Mouse (Mus musculus): Measurements from ENCODE around the gene Fam50a. TPM values are rescaled to one million over a fixed set of nuclear protein-coding genes. Genes with fewer than 3 reads are reported as not detected.
"Not testable (repeated sequence)": the region's sequence is repeated elsewhere in the genome, so short reads cannot be mapped to it uniquely, and the experiment has no call there.

Gene Fam50a
- polyA plus RNA-seq, 1 experiment from 2014 or later: 64.9 TPM

- no peaks in the 10 kb centered on the region for H3K4me1 ChIP-seq (replicated peaks; ENCODE audit: control insufficient read depth, insufficient read depth, low read length)
- H3K4me3 ChIP-seq (ENCODE audit: low read length): peak within 1 kb of the TSS; percentile 56
- no peaks in the 10 kb centered on the region for H3K36me3 ChIP-seq (ENCODE audit: control insufficient read depth, insufficient read depth, low read length)
- no peaks in the 10 kb centered on the region for H3K9me3 ChIP-seq (ENCODE audit: control insufficient read depth, low read length)
- WGBS: 9% methylated on average over 15 of the region's 30 CpGs
- peak within 1 kb of the TSS; percentile 80 for H3K4me2 ChIP-seq (ENCODE audit: low read depth, low read length)
- peak within 1 kb of the TSS; percentile 75 for H3K9ac ChIP-seq (ENCODE audit: low read length)
- ATAC-seq (ENCODE audit: low read depth): peak; percentile 97
- H3K27me3 ChIP-seq (ENCODE audit: control insufficient read depth, insufficient read depth, low read depth, low read length): no peaks in the 10 kb centered on the region
- peak within 1 kb of the TSS; percentile 77 for H3K27ac ChIP-seq (ENCODE audit: low read length)
Observed at GRCm38 (mm10) chrX:74328725-74329161, 15.9 kb downstream of the Fam50a start, which contains the start of gene Plxna3. Plxna3 (plus strand) TSS chrX:74329066.

GRCm38 (mm10) chrX:74329215-74329671, 16.4 kb downstream of the Fam50a start:
- Histone ChIP-seq H3K9ac (ENCODE audit: low read length) (peak overlapping the region; percentile 75), H3K9me3 (ENCODE audit: control insufficient read depth, low read length) (no peaks in the 10 kb centered on the region), H3K27me3 (ENCODE audit: control insufficient read depth, insufficient read depth, low read depth, low read length) (no peaks in the 10 kb centered on the region), H3K36me3 (ENCODE audit: control insufficient read depth, insufficient read depth, low read length) (no peaks in the 10 kb centered on the region), H3K4me3 (ENCODE audit: low read length) (peak overlapping the region; percentile 56), H3K27ac (ENCODE audit: low read length) (no peak overlapping the region), H3K4me2 (ENCODE audit: low read depth, low read length) (peak overlapping the region; percentile 80), H3K4me1 (replicated peaks; ENCODE audit: control insufficient read depth, insufficient read depth, low read length) (no peaks in the 10 kb centered on the region)
- WGBS: 24% methylated on average over 10 of the region's 10 CpGs
- peak; percentile 25 for ATAC-seq (ENCODE audit: low read depth)

DNA sequence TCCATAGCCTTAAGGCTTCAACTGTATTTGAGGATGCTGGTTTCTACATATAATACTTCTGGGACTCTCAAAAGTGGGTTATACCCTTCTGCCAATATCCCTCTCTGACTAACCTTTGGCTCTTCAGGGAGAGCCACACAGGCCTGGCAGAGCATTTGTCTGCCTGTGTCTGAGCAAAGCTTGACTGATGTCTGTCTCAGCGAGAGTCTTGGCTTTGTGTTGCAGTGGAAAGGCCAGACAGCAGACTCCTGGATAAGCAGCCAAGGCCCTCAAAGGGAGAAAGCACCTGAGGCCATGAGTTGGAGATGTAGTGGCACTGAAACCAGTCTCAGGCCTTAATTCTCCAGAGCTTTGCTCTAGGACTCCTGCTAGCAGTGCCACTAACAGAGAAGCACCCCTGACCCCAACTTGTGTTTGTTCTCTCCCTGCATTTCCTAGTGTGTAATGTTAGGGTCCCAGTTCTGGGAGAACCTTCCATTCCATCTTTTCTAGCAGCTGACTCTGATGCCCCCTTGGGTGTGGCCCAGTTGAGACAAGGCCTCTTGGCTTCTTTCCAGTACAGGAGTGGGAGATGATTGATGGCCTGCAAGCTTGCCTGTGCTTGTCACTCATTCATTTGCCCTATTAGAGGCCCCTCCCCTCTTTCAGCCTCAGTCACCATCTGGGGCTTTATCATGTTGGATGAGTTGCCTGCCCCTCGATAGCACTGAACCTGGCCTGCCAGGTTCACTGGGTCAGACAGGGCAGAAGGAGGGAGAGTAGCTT, 17.5 kb downstream of the Fam50a start:
- Histone ChIP-seq H3K4me2 (ENCODE audit: low read depth, low read length) (peak overlapping the region; percentile 80), H3K27me3 (ENCODE audit: control insufficient read depth, insufficient read depth, low read depth, low read length) (no peaks in the 10 kb centered on the region), H3K9me3 (ENCODE audit: control insufficient read depth, low read length) (no peaks in the 10 kb centered on the region), H3K27ac (ENCODE audit: low read length) (no peak overlapping the region), H3K4me3 (ENCODE audit: low read length) (no peak overlapping the region), H3K4me1 (replicated peaks; ENCODE audit: control insufficient read depth, insufficient read depth, low read length) (no peaks in the 10 kb centered on the region), H3K9ac (ENCODE audit: low read length) (peak overlapping the region; percentile 75), H3K36me3 (ENCODE audit: control insufficient read depth, insufficient read depth, low read length) (no peaks in the 10 kb centered on the region)
- no peak for ATAC-seq (ENCODE audit: low read depth)
- 28% methylated on average over 2 of the region's 2 CpGs for WGBS

- Histone ChIP-seq H3K27me3 (ENCODE audit: control insufficient read depth, insufficient read depth, low read depth, low read length) (no peaks in the 10 kb centered on the region), H3K27ac (ENCODE audit: low read length) (peak overlapping the region; percentile 36; the same call in 1 of the 2 replicates), H3K4me2 (ENCODE audit: low read depth, low read length) (peak overlapping the region; percentile 67), H3K4me1 (replicated peaks; ENCODE audit: control insufficient read depth, insufficient read depth, low read length) (no peaks in the 10 kb centered on the region), H3K36me3 (ENCODE audit: control insufficient read depth, insufficient read depth, low read length) (no peaks in the 10 kb centered on the region), H3K9me3 (ENCODE audit: control insufficient read depth, low read length) (no peaks in the 10 kb centered on the region), H3K4me3 (ENCODE audit: low read length) (peak overlapping the region; percentile 57), H3K9ac (ENCODE audit: low read length) (peak overlapping the region; percentile 71)
- 21% methylated on average over 13 of the region's 13 CpGs for WGBS
- peak; percentile 54 for ATAC-seq (ENCODE audit: low read depth)
Observed at GRCm38 (mm10) chrX:74352645-74353466, 40.0 kb downstream of the Fam50a start.

DNA sequence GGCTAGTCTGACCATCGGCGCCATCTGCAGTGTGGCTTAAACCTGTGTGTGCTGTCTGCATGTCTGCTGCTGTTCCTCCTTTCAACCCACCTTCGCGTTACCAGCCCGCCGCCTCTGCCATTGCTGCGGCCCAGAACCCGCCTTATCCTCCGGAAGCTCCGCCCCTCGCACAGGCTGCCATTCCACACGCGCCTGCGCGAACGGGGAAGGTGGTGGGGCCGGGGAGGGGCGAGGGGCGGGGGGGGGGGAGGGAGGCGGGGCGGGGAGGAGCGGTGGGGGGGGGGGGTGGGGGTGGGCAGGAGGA, 40.6 kb downstream of the Fam50a start, which contains the start of gene Lage3:
TSS of gene Lage3 (minus strand) at position 152 of the 304 bp plus-strand sequence.
- WGBS: 2% methylated on average over 8 of the region's 22 CpGs
- H3K27ac ChIP-seq (ENCODE audit: low read length): peak within 1 kb of the TSS; percentile 36; the same call in 1 of the 2 replicates
- no peaks in the 10 kb centered on the region for H3K9me3 ChIP-seq (ENCODE audit: control insufficient read depth, low read length)
- ATAC-seq (ENCODE audit: low read depth): peak; percentile 94
- peak within 1 kb of the TSS; percentile 57 for H3K4me3 ChIP-seq (ENCODE audit: low read length)
- no peaks in the 10 kb centered on the region for H3K36me3 ChIP-seq (ENCODE audit: control insufficient read depth, insufficient read depth, low read length)
- peak within 1 kb of the TSS; percentile 71 for H3K9ac ChIP-seq (ENCODE audit: low read length)
- no peaks in the 10 kb centered on the region for H3K27me3 ChIP-seq (ENCODE audit: control insufficient read depth, insufficient read depth, low read depth, low read length)
- peak within 1 kb of the TSS; percentile 67 for H3K4me2 ChIP-seq (ENCODE audit: low read depth, low read length)
- no peaks in the 10 kb centered on the region for H3K4me1 ChIP-seq (replicated peaks; ENCODE audit: control insufficient read depth, insufficient read depth, low read length)

GRCm38 (mm10) chrX:74357069-74357468, 44.2 kb downstream of the Fam50a start:
- ATAC-seq (ENCODE audit: low read depth); H3K27ac ChIP-seq (ENCODE audit: low read length); H3K27me3 ChIP-seq (ENCODE audit: control insufficient read depth, insufficient read depth, low read depth, low read length); H3K9ac ChIP-seq (ENCODE audit: low read length); H3K4me1 ChIP-seq (replicated peaks; ENCODE audit: control insufficient read depth, insufficient read depth, low read length); H3K9me3 ChIP-seq (ENCODE audit: control insufficient read depth, low read length); H3K36me3 ChIP-seq (ENCODE audit: control insufficient read depth, insufficient read depth, low read length); H3K4me3 ChIP-seq (ENCODE audit: low read length); H3K4me2 ChIP-seq (ENCODE audit: low read depth, low read length): not testable (repeated sequence)
- WGBS: 83% methylated on average over 3 of the region's 3 CpGs

- Histone ChIP-seq H3K4me2 (ENCODE audit: low read depth, low read length) (peak overlapping the region; percentile 25; the same call in 1 of the 2 replicates), H3K27me3 (ENCODE audit: control insufficient read depth, insufficient read depth, low read depth, low read length) (no peaks in the 10 kb centered on the region), H3K4me3 (ENCODE audit: low read length) (no peak overlapping the region), H3K9ac (ENCODE audit: low read length) (no peak overlapping the region), H3K27ac (ENCODE audit: low read length) (no peak overlapping the region), H3K9me3 (ENCODE audit: control insufficient read depth, low read length) (no peaks in the 10 kb centered on the region), H3K36me3 (ENCODE audit: control insufficient read depth, insufficient read depth, low read length) (no peaks in the 10 kb centered on the region), H3K4me1 (replicated peaks; ENCODE audit: control insufficient read depth, insufficient read depth, low read length) (no peaks in the 10 kb centered on the region)
- WGBS: 32% methylated on average over 11 of the region's 11 CpGs
- peak; percentile 31; the same call in 1 of the 2 replicates for ATAC-seq (ENCODE audit: low read depth)
Observed at GRCm38 (mm10) chrX:74359171-74359570, 46.3 kb downstream of the Fam50a start.

- Histone ChIP-seq H3K27me3 (ENCODE audit: control insufficient read depth, insufficient read depth, low read depth, low read length) (no peaks in the 10 kb centered on the region), H3K9me3 (ENCODE audit: control insufficient read depth, low read length) (no peaks in the 10 kb centered on the region), H3K4me2 (ENCODE audit: low read depth, low read length) (peak overlapping the region; percentile 63), H3K36me3 (ENCODE audit: control insufficient read depth, insufficient read depth, low read length) (peaks cover 3% of the 10 kb centered on the region; the same call in 1 of the 2 replicates), H3K4me3 (ENCODE audit: low read length) (peak overlapping the region; percentile 65), H3K27ac (ENCODE audit: low read length) (no peak overlapping the region), H3K4me1 (replicated peaks; ENCODE audit: control insufficient read depth, insufficient read depth, low read length) (peaks cover 11% of the 10 kb centered on the region), H3K9ac (ENCODE audit: low read length) (peak overlapping the region; percentile 84)
- no peak for ATAC-seq (ENCODE audit: low read depth)
- WGBS: 48% methylated on average over 10 of the region's 10 CpGs
Observed at GRCm38 (mm10) chrX:74367512-74367911, 54.7 kb downstream of the Fam50a start.

Measured in lung, embryonic 16.5 days (tissue).